Mouse (Mus musculus): Measurements from ENCODE around the gene Cnpy1. TPM values are rescaled to one million over a fixed set of nuclear protein-coding genes. Genes with fewer than 3 reads are reported as not detected.

Cnpy1 gene
- polyA plus RNA-seq, 1 experiment from 2014 or later = 1.2 TPM

DNA sequence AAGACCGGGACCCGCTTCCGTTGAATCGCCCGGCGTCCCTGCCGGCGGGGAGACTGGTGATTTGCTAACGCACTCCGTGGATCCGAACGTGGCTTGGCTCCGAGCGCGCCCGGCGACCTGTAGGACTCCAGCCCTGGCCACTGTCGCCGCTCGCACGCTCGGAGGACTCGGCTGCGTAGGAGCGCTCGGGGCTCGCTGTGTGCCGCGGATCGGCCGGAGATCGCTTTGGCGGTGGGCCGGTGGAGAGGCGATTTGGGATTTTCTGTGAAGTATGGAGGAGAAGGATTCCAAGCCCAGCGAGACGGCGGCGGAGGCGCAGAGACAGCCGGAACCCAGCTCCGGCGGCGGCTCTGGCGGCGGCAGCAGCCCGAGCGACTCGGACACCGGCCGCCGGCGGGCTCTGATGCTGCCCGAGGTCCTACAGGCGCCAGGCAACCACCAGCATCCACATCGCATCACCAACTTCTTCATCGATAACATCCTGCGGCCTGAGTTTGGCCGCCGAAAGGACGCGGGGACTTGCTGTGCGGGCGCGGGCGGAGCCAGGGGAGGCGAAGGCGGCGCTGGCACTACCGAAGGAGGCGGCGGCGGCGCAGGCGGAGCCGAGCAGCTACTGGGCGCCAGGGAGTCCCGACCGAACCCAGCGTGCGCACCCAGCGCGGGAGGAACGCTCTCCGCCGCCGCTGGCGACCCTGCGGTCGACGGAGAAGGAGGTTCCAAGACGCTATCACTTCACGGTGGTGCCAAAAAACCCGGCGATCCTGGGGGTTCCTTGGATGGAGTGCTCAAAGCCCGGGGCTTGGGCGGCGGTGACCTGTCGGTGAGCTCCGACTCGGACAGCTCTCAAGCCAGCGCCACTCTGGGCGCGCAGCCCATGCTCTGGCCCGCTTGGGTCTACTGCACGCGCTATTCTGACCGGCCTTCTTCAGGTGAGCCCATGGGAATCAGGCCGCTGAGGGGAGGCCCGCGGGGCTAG lies 79.1 kb downstream of the Cnpy1 start:
- peaks cover 30% of the 10 kb centered on the region for H3K4me1 ChIP-seq
- ATAC-seq (replicated peaks) = 0 out of 2 replicates have a peak, but pooled peaks have one; percentile 23
- H3K4me2 ChIP-seq (replicated peaks) = peak overlapping the region; percentile 93
- peak overlapping the region; percentile 47 for H3K4me3 ChIP-seq
- WGBS = under 1% methylated on average over 111 of the region's 111 CpGs
- H3K9ac ChIP-seq (replicated peaks) = peak overlapping the region; percentile 19; the same call in 1 of the 2 replicates
- no peaks in the 10 kb centered on the region for H3K9me3 ChIP-seq
- no peaks in the 10 kb centered on the region for H3K36me3 ChIP-seq
- H3K27ac ChIP-seq (replicated peaks) = no peak overlapping the region
- H3K27me3 ChIP-seq = peaks cover 80% of the 10 kb centered on the region

DNA sequence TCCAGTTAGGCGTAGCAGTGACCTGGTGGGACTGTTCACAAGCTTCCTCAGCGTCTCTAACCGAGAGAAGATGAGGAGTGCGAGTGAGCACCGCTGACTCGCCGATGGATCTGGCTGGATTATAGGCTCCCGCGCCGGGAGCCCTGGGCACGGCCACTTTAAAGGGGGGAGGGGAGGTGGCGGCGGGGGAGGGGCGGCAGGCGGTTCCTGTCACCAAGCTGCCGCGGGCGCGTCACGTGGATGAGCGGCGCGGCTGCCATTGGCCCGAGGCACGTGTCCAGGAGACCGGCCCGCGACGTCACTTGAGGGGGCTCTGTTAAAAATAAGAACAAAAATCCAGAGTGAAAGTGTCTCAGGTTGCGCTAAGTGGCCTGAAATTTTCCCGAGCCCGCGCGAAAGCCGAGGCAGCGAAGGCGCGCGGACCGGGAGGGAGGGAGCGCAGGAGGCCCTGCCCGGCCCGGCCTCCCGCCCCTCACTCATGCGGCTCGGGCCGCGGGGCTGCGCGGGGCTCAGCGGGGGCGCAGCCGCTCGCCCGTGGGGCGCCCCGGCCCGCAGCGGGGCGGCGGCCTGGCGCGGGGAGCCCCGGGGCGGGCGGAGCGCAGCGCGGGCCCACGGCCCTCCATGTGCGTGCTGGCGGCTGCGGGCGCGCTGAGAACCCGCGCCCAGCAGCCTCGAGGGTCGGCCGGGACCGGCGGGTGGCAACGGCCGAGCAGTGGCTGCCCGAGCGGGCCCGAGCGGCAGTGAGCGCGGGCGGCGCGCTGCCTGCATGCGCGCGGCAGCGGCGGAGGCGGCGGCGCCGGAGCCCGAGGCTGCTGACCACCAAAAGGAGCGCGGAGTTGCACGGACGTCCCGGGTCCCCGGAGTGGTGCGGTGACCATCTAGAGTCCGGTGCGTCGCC lies 80.0 kb downstream of the Cnpy1 start, which contains the start of gene En2:
TSS of gene En2 (plus strand) at position 337 of the 898 bp plus-strand sequence.
- under 1% methylated on average over 109 of the region's 113 CpGs for WGBS
- no peaks in the 10 kb centered on the region for H3K9me3 ChIP-seq
- peak within 1 kb of the TSS; percentile 47 for H3K4me3 ChIP-seq
- H3K4me1 ChIP-seq = peaks cover 30% of the 10 kb centered on the region
- H3K4me2 ChIP-seq (replicated peaks) = peak within 1 kb of the TSS; percentile 93
- H3K27me3 ChIP-seq = peaks cover 81% of the 10 kb centered on the region
- peak within 1 kb of the TSS; percentile 19; the same call in 1 of the 2 replicates for H3K9ac ChIP-seq (replicated peaks)
- ATAC-seq (replicated peaks) = peak; percentile 77
- no peaks in the 10 kb centered on the region for H3K36me3 ChIP-seq
- H3K27ac ChIP-seq (replicated peaks) = no peak within 1 kb of the TSS

DNA sequence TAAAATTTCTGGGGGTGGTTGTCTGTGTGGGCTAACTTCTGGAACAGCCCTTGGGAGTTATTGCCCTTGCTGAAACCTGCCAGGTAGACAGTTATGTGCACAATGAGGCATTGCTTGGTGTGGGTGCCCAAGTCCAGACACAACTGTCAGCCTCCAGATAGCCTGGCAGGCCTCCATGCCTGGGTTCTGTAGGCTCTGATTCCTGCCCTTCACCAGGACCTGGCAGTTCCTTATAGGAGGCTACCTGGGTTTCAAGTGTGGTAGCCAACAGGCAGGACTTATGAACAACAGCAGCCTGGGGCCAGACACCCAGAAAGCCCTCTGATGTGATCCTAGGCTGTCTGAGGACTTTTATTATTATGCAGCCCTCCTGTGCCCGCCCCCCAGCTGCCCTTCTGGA lies 81.7 kb downstream of the Cnpy1 start:
- Histone ChIP-seq H3K36me3 (no peaks in the 10 kb centered on the region), H3K4me3 (no peak overlapping the region), H3K27me3 (peaks cover 83% of the 10 kb centered on the region), H3K9ac (replicated peaks) (no peak overlapping the region), H3K4me1 (peaks cover 30% of the 10 kb centered on the region), H3K9me3 (no peaks in the 10 kb centered on the region), H3K27ac (replicated peaks) (no peak overlapping the region), H3K4me2 (replicated peaks) (no peak overlapping the region)
- ATAC-seq (replicated peaks) = no peak
- WGBS = 5% methylated on average over 1 of the region's 1 CpGs

DNA sequence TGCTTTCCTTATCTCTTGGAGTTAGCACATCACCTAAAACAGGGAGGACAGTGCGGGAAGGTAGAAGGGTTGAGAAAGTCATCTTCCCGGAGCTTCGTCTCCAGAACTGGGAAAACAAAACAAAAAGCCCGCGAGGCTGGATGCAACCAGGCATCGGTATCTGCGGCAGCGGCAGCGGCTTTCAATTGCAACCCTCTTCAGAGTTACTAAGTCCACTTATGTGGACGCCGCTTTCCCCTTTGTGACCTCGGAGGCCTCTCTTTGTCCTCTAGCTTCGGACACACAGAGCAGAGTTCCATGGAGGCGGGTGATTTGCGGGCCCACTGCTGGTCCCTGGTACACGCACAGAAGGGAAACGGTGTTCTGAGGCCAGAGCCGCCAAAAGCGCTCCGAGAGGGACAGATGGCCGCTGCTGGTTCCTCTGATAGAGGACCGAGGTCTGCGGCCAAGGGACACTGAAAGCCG lies 83.6 kb downstream of the Cnpy1 start:
- Histone ChIP-seq H3K9me3 (no peaks in the 10 kb centered on the region), H3K36me3 (no peaks in the 10 kb centered on the region), H3K9ac (replicated peaks) (no peak overlapping the region), H3K27me3 (peaks cover 91% of the 10 kb centered on the region), H3K4me3 (no peak overlapping the region), H3K4me2 (replicated peaks) (no peak overlapping the region), H3K4me1 (peaks cover 38% of the 10 kb centered on the region), H3K27ac (replicated peaks) (no peak overlapping the region)
- under 1% methylated on average over 24 of the region's 24 CpGs for WGBS
- no peak for ATAC-seq (replicated peaks)

DNA sequence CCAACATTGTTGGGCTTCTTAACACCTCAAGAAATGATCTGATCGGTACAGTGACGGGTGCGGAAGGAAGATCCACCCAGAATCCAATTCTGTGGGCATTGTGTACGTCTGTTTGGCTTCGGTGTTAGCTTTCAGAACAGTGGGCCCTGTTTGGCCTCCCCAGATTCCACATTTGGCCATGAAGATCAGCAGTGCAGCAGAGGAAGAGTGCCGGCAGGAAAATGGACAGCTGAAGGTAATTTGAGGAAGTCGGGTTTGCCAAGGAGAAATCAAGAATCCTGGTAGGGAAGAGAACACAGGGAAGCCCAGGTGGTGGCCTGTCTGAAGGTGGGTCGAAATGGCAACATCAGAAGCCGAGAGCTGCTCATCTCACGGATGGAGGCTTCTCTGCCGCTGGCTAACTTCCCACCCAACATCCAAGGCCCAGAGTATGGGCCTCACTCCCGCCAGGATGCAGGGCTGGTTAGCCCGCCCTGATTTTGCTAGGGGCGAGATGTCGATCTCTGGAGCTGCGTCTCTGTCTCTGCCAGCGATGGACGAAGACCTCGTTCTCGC lies 84.1 kb downstream of the Cnpy1 start:
- Histone ChIP-seq H3K27ac (replicated peaks) (no peak overlapping the region), H3K9ac (replicated peaks) (no peak overlapping the region), H3K36me3 (no peaks in the 10 kb centered on the region), H3K4me2 (replicated peaks) (no peak overlapping the region), H3K4me1 (peaks cover 33% of the 10 kb centered on the region), H3K9me3 (no peaks in the 10 kb centered on the region), H3K27me3 (peaks cover 91% of the 10 kb centered on the region), H3K4me3 (no peak overlapping the region)
- 2% methylated on average over 20 of the region's 20 CpGs for WGBS
- ATAC-seq (replicated peaks) = no peak

DNA sequence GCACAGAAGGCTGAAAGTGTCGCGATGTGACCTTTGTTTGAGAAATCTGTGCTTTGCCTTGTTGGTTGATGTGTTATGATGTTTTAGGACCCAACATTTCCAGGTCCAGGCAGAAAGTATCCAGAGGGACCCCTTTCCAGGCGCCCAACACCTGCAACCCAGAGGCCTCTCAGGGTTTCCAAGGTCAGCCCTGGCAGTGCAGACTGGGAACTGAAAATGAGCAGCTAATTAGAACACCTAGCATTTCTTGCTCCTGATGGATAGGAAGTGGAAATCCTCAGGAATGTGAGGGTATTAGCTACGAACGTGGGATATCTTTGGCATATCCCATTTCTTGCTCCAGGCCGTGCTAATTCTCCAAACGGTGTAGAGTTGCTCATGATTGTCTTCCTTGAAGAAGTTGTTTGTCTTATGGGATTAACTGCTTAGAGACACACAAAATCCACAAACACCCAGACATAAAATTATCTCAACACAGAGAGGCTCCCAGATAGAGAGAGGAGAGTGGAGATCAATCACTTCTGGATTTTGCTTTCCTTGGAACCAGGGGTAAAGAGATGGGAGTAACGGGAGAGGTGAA lies 85.6 kb downstream of the Cnpy1 start:
- Histone ChIP-seq H3K4me3 (no peak overlapping the region), H3K4me1 (peaks cover 19% of the 10 kb centered on the region), H3K36me3 (no peaks in the 10 kb centered on the region), H3K27me3 (peaks cover 91% of the 10 kb centered on the region), H3K9ac (replicated peaks) (no peak overlapping the region), H3K9me3 (no peaks in the 10 kb centered on the region), H3K27ac (replicated peaks) (no peak overlapping the region), H3K4me2 (replicated peaks) (no peak overlapping the region)
- ATAC-seq (replicated peaks) = no peak
- 3% methylated on average over 8 of the region's 8 CpGs for WGBS

DNA sequence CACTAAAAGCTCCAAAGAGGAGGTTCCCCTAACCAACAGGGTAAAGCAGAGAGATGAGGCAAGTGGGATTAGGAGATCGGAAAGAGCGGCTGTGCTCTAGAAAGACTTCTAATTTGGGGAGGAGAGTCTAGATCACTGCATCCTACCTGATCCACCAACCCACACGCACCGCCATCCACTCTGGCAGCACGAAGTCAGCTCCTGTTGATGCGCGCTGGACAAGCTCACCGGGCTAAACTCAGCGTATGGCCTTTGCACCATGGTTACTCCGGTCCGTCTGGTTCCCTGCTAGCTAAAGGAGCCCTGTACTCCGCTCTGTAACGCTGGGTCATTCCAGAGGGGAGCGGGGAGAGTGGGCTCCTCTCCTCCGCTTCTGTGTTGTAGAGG lies 86.5 kb downstream of the Cnpy1 start:
- Histone ChIP-seq H3K27ac (replicated peaks) (no peak overlapping the region), H3K9me3 (no peaks in the 10 kb centered on the region), H3K4me1 (peaks cover 17% of the 10 kb centered on the region), H3K4me2 (replicated peaks) (no peak overlapping the region), H3K36me3 (no peaks in the 10 kb centered on the region), H3K4me3 (no peak overlapping the region), H3K27me3 (peaks cover 88% of the 10 kb centered on the region), H3K9ac (replicated peaks) (no peak overlapping the region)
- no peak for ATAC-seq (replicated peaks)
- 2% methylated on average over 15 of the region's 15 CpGs for WGBS

DNA sequence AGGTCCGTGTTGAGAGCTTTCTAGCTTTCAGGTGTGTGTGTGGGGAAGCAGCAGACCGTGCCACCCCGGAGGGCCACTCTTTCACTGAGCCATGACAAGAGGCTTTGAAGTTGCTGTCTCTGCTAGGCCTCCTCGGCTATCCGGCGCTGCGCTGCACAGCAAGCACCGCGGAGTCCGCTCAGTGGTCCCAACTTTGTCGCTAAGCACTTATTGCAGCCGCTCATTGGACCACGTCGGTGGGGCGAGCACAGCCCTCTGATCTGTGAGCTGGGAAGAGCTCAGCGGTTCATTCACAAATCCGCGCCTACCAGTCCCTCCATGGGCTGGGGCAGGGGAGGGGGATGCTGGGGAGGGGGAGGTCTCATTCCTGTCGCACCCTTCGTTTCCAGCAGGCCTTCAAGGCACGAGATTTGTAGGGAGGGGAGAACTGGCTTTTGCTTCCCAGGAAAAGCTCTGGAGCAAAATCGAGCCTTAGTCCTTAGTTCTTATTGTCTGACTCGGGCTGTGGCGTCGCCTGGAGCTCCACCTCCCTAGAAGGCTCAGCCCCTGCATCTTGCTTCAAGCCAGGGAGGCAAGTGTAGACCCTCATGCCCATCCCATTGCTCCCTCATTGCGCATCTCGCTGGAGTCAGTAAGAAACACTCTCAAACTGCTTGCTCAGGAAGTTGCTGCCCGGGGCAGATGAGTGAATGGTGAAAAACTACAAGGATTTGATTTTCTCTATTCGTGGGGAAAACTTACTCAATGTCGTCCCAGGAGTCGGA lies 87.1 kb downstream of the Cnpy1 start:
- Histone ChIP-seq H3K27ac (replicated peaks) (no peak overlapping the region), H3K9me3 (no peaks in the 10 kb centered on the region), H3K4me2 (replicated peaks) (no peak overlapping the region; the same call in 1 of the 2 replicates), H3K9ac (replicated peaks) (no peak overlapping the region), H3K4me3 (0 out of 2 replicates have a peak overlapping the region, but pooled peaks have one; percentile 1), H3K27me3 (peaks cover 85% of the 10 kb centered on the region), H3K4me1 (peaks cover 17% of the 10 kb centered on the region), H3K36me3 (no peaks in the 10 kb centered on the region)
- WGBS = under 1% methylated on average over 31 of the region's 31 CpGs
- peak; percentile 43; the same call in 1 of the 2 replicates for ATAC-seq (replicated peaks)

DNA sequence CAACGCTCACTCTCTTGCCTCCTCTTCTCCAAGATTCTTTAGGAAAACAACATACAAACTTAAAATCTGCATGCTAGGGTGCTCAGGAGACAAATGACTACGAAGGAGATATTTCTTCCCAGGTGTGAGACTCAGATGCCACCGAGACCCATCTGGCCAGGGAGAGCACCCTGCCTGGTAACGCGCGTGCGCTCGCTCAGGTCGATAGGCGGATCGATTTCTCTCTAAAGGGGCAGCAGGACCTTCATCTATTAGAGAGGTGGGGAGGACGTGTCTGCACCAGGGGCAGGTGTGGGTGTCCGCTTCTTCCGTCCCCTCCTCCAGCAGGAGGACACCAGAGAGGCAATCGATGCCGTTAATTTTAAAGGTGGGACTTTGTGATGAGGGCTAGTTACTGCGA lies 87.8 kb downstream of the Cnpy1 start:
- H3K9me3 ChIP-seq = no peaks in the 10 kb centered on the region
- no peak for ATAC-seq (replicated peaks)
- H3K27me3 ChIP-seq = peaks cover 84% of the 10 kb centered on the region
- 2% methylated on average over 17 of the region's 17 CpGs for WGBS
- no peak overlapping the region for H3K9ac ChIP-seq (replicated peaks)
- H3K36me3 ChIP-seq = no peaks in the 10 kb centered on the region
- H3K27ac ChIP-seq (replicated peaks) = no peak overlapping the region
- H3K4me1 ChIP-seq = peaks cover 17% of the 10 kb centered on the region
- no peak overlapping the region for H3K4me3 ChIP-seq
- no peak overlapping the region; the same call in 1 of the 2 replicates for H3K4me2 ChIP-seq (replicated peaks)

DNA sequence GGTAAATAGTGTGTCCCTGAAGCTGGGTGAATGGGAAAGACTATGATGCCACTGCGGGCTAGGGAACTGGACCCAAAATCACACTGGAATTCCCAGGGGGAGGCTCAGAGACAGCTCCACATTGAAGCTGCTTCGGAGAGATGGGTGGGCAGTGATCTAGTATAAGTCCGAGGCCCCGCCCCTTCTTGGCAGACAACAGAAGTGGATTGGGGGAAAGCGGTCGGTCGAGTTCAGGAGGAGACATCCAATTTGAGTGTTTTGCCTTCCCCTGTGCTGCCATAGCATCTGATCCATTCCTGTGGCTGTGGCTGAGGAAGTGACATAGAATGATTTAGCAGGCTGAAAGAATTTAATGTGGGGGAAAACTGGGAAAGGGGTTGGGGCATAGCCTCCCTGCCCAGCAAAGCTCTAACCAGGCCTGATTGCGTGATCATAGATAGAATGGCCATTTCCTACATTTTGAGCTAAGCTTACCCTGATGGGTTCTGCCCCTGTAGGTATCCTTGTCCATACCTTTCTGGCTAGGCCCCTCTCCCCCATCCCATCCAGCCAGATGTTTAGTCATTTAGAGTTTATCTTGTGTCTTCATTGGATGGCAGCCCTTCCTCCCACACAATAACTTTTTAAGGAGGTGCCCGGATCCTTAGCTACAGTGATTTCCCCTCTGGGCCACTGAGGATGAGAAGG lies 88.4 kb downstream of the Cnpy1 start:
- Histone ChIP-seq H3K36me3 (no peaks in the 10 kb centered on the region), H3K27ac (replicated peaks) (no peak overlapping the region), H3K27me3 (peaks cover 82% of the 10 kb centered on the region), H3K4me3 (no peak overlapping the region), H3K9ac (replicated peaks) (no peak overlapping the region), H3K4me2 (replicated peaks) (no peak overlapping the region), H3K9me3 (no peaks in the 10 kb centered on the region), H3K4me1 (peaks cover 16% of the 10 kb centered on the region)
- 7% methylated on average over 9 of the region's 9 CpGs for WGBS
- no peak for ATAC-seq (replicated peaks)

All from forebrain, embryonic 15.5 days (tissue).